Mouse (Mus musculus) embryonic fibroblast, embryonic 13.5 days (primary cell): Measurements from ENCODE around the gene Vars2.

Source experiments
- CTCF ChIP-seq: IDR thresholded peaks from 2 replicates; pipeline ENCODE4 v1.5.1; 2011; ENCODE audit warnings: mild to moderate bottlenecking, control low read depth, low read length, moderate library complexity, borderline replicate concordance; ENCODE audit not compliant: insufficient read depth
- POLR2A ChIP-seq: IDR thresholded peaks from 2 replicates; pipeline ENCODE4 v1.6.1; 2011; ENCODE audit warnings: low read depth, mild to moderate bottlenecking, control low read depth, low read length, moderate library complexity

DNA sequence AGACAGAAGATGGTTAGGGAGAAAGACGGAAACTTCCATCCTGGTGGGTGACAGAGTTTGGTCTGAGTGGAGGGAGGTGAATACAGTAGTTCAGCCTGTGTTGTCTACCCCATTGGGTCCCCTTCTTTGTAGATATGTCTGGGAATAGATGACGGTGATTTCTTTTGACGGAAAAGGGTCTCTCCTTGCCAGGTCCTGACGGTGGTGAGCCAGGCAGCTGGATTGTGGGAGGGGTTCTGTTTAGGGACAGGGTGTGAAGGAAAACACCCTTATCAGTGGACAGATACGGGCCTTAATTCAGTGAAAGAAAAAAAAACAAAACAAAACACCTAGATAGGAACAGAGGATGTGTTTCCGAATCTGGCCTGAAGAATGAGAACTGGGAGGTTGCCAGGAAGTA lies 28.0 kb downstream of the Vars2 start:
- TF ChIP-seq CTCF = no peak
- no peak for TF ChIP-seq POLR2A
